Mouse (Mus musculus) heart, postnatal 0 days (tissue): ENCODE measurements around the gene B3gnt2. TPM values are rescaled to one million over a fixed set of nuclear protein-coding genes. Genes with fewer than 3 reads are reported as not detected.

Experiments
- ATAC-seq: fragments of 200-750 bp; cut with Nextera tagmentation; 2 replicates; pipeline ENCODE4 v1.8.0; 2017; ENCODE audit warnings: low read depth, moderate number of reproducible peaks, moderate library complexity; ENCODE audit not compliant: insufficient read depth
- DNase-seq: peaks from one replicate; pipeline ENCODE4 v3.0.0-alpha.2; 2016; ENCODE audit warnings: low spot score
- H3K27ac ChIP-seq: fragments of 300-500 bp; sonication (generic); 2 replicates; pipeline ENCODE4 v1.5.1; 2014; ENCODE audit warnings: low read depth, mild to moderate bottlenecking
- H3K27me3 ChIP-seq: fragments of 300-500 bp; sonication (generic); 2 replicates; pipeline ENCODE4 v1.6.1; 2014; ENCODE audit warnings: low read length, mixed read lengths; ENCODE audit not compliant: control insufficient read depth, insufficient read depth
- H3K36me3 ChIP-seq: fragments of 300-500 bp; sonication (generic); replicated peaks from 2 replicates; pipeline ENCODE4 v1.6.1; 2014; ENCODE audit warnings: low read length, mixed read lengths; ENCODE audit not compliant: control insufficient read depth, insufficient read depth
- H3K4me1 ChIP-seq: fragments of 300-500 bp; sonication (generic); 2 replicates; pipeline ENCODE4 v1.6.1; 2014; ENCODE audit warnings: antibody characterized with exemption; ENCODE audit not compliant: control insufficient read depth, insufficient read depth
- H3K4me2 ChIP-seq: fragments of 300-500 bp; sonication (generic); 2 replicates; pipeline ENCODE4 v1.6.1; 2014; ENCODE audit warnings: low read depth, mild to moderate bottlenecking, low read length, moderate library complexity
- H3K4me3 ChIP-seq: fragments of 300-500 bp; sonication (generic); 2 replicates; pipeline ENCODE4 v1.5.1; 2014; ENCODE audit warnings: low read depth, low read length
- H3K9ac ChIP-seq: fragments of 300-500 bp; sonication (generic); replicated peaks from 2 replicates; pipeline ENCODE4 v1.6.1; 2014; ENCODE audit warnings: low read depth, low read length, mixed read lengths
- H3K9me3 ChIP-seq: fragments of 300-500 bp; sonication (generic); replicated peaks from 2 replicates; pipeline ENCODE4 v1.6.1; 2016; ENCODE audit warnings: low read length; ENCODE audit not compliant: control insufficient read depth
- CTCF ChIP-seq: IDR thresholded peaks from 2 replicates; pipeline ENCODE4 v1.5.1; 2016; ENCODE audit warnings: antibody characterized with exemption, control low read depth, low read depth
- EP300 ChIP-seq: IDR thresholded peaks from 2 replicates; pipeline ENCODE4 v1.6.1; 2016; ENCODE audit warnings: antibody characterized with exemption, low read depth
- WGBS: fragments of 180-500 bp; shearing (Covaris S2); extraction: QIAGEN DNeasy Blood & Tissue Kit; methylation state at CpG from one replicate; pipeline ENCODE4 v1.1.7; 2014; 5-methylcytosine and 5-hydroxymethylcytosine counted together
- polyA plus RNA-seq: library from polyadenylated mRNA; unstranded; fragments of >200 nt; fragmentation: Nextera tagmentation; extraction: Ambion mirVana; gene quantifications from 2 replicates; pipeline ENCODE4 v1.2.1, GENCODE M21; 2015
- total RNA-seq: library from RNA; depleted of rRNA; stranded (reverse); fragments of >200 nt; gene quantifications from 2 replicates; pipeline ENCODE4 v1.2.3, GENCODE M21; 2014; ENCODE audit warnings: low replicate concordance

The B3gnt2 gene
- total and polyA plus RNA-seq, 2 experiments from 2014 or later, result 5.9 to 22.6 TPM

DNA sequence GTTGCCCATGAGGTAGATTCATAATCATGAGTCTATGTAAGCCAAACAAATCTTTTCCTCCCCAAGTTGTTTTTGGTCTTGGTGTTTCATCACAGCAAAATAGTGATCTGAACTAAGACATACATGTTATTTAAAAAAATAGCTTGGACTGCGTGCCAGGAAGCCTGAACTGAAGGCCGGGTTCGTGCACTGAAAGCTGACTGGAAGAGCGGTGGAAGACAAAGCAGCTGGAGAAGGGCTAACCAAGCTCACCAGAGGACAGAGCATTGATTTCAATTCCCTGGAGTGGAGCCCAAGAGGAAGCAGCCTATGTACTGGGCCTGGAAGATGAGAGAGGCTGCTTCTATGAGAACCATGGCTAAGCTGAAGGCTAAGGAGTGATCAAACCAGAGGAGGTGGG, 26.2 kb upstream of the B3gnt2 start:
- ATAC-seq, result no peak
- 74% methylated on average over 4 of the region's 4 CpGs for WGBS

DNA sequence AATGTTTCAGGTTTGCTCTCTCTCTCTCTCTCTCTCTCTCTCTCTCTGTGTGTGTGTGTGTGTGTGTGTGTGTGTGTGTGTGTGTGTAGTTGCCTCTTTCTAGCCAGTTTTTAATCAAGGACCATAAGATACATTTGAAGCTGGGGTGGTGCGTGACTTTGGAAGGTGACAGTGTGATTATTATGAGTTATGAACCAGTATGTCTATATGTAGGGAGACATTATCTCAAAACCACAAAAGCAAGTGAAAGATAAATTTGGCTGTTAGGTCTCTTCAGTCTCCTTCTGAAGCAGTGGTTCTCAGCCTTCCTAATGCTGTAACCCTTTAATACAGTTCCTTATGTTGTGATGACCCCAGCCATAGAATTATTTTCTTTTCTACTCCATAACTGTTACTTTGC, 24.6 kb upstream of the B3gnt2 start:
- Histone ChIP-seq H3K4me1 (no peaks in the 10 kb centered on the region), H3K27me3 (no peaks in the 10 kb centered on the region), H3K36me3 (no peaks in the 10 kb centered on the region), H3K27ac (no peak overlapping the region), H3K4me3 (no peak overlapping the region), H3K9me3 (no peaks in the 10 kb centered on the region), H3K9ac (no peak overlapping the region), H3K4me2 (no peak overlapping the region)
- TF ChIP-seq CTCF, result no peak
- TF ChIP-seq EP300, result no peak
- 97% methylated on average over 1 of the region's 1 CpGs for WGBS
- ATAC-seq, result no peak
- no peak for DNase-seq

More for the DNA sequence above, 26.2 kb upstream of the B3gnt2 start:
- no peaks in the 10 kb centered on the region for H3K36me3 ChIP-seq
- no peaks in the 10 kb centered on the region for H3K9me3 ChIP-seq
- no peaks in the 10 kb centered on the region for H3K27me3 ChIP-seq
- H3K27ac ChIP-seq, result no peak overlapping the region
- no peak overlapping the region for H3K4me3 ChIP-seq
- H3K9ac ChIP-seq, result no peak overlapping the region
- no peak for TF ChIP-seq CTCF
- TF ChIP-seq EP300, result no peak
- no peaks in the 10 kb centered on the region for H3K4me1 ChIP-seq
- no peak overlapping the region for H3K4me2 ChIP-seq
- DNase-seq, result no peak

GRCm38 (mm10) chr11:22883676-22884075, 22.9 kb upstream of the B3gnt2 start:
- Histone ChIP-seq H3K27ac (no peak overlapping the region), H3K9ac (no peak overlapping the region), H3K36me3 (no peaks in the 10 kb centered on the region), H3K27me3 (no peaks in the 10 kb centered on the region), H3K4me1 (no peaks in the 10 kb centered on the region), H3K4me3 (no peak overlapping the region), H3K9me3 (no peaks in the 10 kb centered on the region), H3K4me2 (no peak overlapping the region)
- 76% methylated on average over 2 of the region's 2 CpGs for WGBS
- DNase-seq, result no peak
- TF ChIP-seq EP300 (no peak), CTCF (no peak)
- no peak for ATAC-seq

GRCm38 (mm10) chr11:22882926-22883325, 22.2 kb upstream of the B3gnt2 start:
- ATAC-seq (no peak), DNase-seq (no peak)
- H3K4me3 ChIP-seq, result no peak overlapping the region
- no peaks in the 10 kb centered on the region for H3K9me3 ChIP-seq
- H3K4me1 ChIP-seq, result no peaks in the 10 kb centered on the region
- H3K36me3 ChIP-seq, result no peaks in the 10 kb centered on the region
- H3K27ac ChIP-seq, result no peak overlapping the region
- no peak overlapping the region for H3K4me2 ChIP-seq
- no peaks in the 10 kb centered on the region for H3K27me3 ChIP-seq
- no peak overlapping the region for H3K9ac ChIP-seq
- TF ChIP-seq EP300 (no peak), CTCF (no peak)

DNA sequence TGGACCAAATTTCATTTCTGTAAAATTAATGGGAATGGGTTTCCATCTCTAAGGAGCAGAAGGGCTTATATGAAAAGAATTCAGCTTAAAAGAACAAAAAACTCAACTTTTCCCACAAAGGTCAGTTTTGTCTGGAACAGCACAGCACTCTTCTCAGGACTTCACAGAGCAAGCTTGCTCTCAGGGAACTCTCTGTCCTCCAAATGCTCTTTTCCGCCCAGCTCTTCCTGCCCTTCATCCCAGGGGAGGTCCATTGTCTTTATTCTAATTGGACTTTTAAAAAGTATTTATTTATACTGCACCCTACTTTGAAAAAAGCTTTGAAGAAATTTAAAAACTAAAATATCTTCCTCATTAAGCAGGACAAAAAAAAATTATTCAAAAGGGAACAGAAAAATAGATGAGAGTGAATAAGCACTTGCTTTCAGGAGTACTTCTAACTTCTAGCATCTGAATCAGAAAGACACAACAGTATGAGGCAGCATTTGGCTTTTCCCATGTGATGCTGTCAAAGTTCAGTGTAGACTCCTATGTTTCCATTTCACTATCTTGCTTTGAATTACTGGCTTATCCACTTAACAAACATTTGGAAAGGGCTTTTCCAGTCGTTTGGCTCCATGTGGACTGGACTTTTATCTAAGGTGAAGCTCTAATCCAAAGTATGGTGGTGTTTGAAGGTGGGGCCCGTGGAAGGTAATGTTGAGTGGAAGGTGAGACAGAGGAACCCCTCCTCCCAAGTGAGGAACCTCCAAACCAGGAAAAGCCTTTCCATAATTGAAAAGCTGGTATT, 19.8 kb upstream of the B3gnt2 start:
- no peaks in the 10 kb centered on the region for H3K4me1 ChIP-seq
- TF ChIP-seq CTCF, result no peak
- TF ChIP-seq EP300, result no peak
- ATAC-seq, result no peak
- WGBS, result 58% methylated on average over 3 of the region's 3 CpGs
- H3K9ac ChIP-seq, result no peak overlapping the region
- no peaks in the 10 kb centered on the region for H3K36me3 ChIP-seq
- H3K4me2 ChIP-seq, result no peak overlapping the region
- H3K9me3 ChIP-seq, result no peaks in the 10 kb centered on the region
- DNase-seq, result no peak
- H3K27me3 ChIP-seq, result no peaks in the 10 kb centered on the region
- no peak overlapping the region for H3K4me3 ChIP-seq
- H3K27ac ChIP-seq, result no peak overlapping the region; the same call in 1 of the 2 replicates

DNA sequence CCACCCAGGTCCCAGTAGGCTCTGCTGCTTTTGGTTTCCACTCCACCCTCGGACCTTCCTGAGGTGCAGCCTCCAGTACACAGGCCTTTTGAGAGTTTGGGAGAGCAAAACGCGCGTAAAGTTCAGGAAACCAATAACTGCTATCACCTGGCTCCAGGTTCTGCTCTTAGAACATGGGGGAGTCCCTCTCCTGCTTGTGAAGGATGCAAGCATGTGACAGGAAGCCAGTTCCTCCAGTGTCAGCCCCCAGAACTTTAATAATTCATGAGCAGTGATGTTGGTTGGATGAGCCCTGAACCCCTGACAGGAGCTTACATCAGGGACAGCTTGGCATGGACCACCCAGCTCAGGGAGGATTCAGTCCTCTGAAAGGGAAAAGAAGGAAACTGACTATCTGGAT, 18.9 kb upstream of the B3gnt2 start:
- 74% methylated on average over 4 of the region's 4 CpGs for WGBS
- no peak for ATAC-seq
- H3K9me3 ChIP-seq, result no peaks in the 10 kb centered on the region
- no peaks in the 10 kb centered on the region for H3K36me3 ChIP-seq
- H3K27me3 ChIP-seq, result no peaks in the 10 kb centered on the region
- TF ChIP-seq EP300 (no peak), CTCF (no peak)
- H3K4me3 ChIP-seq, result no peak overlapping the region
- no peak overlapping the region for H3K4me2 ChIP-seq
- no peak overlapping the region for H3K9ac ChIP-seq
- no peaks in the 10 kb centered on the region for H3K4me1 ChIP-seq
- no peak for DNase-seq
- H3K27ac ChIP-seq, result no peak overlapping the region
